Mouse (Mus musculus): ENCODE data around the gene Dhx37.
"Not testable (repeated sequence)": the region's sequence is repeated elsewhere in the genome, so short reads cannot be mapped to it uniquely, and the experiment has no call there.

The Dhx37 gene

GRCm38 (mm10) chr5:125448026-125448425 is 14.1 kb upstream of the Dhx37 start:
- DNase-seq = no peak

GRCm38 (mm10) chr5:125446344-125446743 is 12.4 kb upstream of the Dhx37 start:
- DNase-seq = no peak

GRCm38 (mm10) chr5:125444554-125444953 is 10.6 kb upstream of the Dhx37 start:
- DNase-seq = no peak

- no peak for DNase-seq
Measured at GRCm38 (mm10) chr5:125443915-125444314, 10.0 kb upstream of the Dhx37 start.

- DNase-seq = no peak
Measured at GRCm38 (mm10) chr5:125443335-125443734, 9.4 kb upstream of the Dhx37 start.

GRCm38 (mm10) chr5:125442136-125442995 is 8.4 kb upstream of the Dhx37 start:
- peak; percentile 36 for DNase-seq

- peak; percentile 82 for DNase-seq
Measured at GRCm38 (mm10) chr5:125441234-125442114, 7.6 kb upstream of the Dhx37 start, which contains the start of gene Bri3bp. Bri3bp (plus strand) TSS chr5:125441568.

- no peak for DNase-seq
Measured at GRCm38 (mm10) chr5:125440583-125441233, 6.8 kb upstream of the Dhx37 start.

GRCm38 (mm10) chr5:125434347-125434746 is 426 bp upstream of the Dhx37 start:
- DNase-seq = peak; percentile 49

GRCm38 (mm10) chr5:125432324-125432723 is 1.6 kb downstream of the Dhx37 start:
- DNase-seq = not testable (repeated sequence)

- DNase-seq = no peak
Measured at GRCm38 (mm10) chr5:125426343-125426742, 7.6 kb downstream of the Dhx37 start.

- DNase-seq = no peak
Measured at GRCm38 (mm10) chr5:125425698-125426276, 8.1 kb downstream of the Dhx37 start.

GRCm38 (mm10) chr5:125419124-125419523 is 14.8 kb downstream of the Dhx37 start:
- no peak for DNase-seq

GRCm38 (mm10) chr5:125418636-125419035 is 15.3 kb downstream of the Dhx37 start:
- no peak for DNase-seq

GRCm38 (mm10) chr5:125416183-125416582 is 17.7 kb downstream of the Dhx37 start:
- DNase-seq = no peak

- no peak for DNase-seq
Measured at GRCm38 (mm10) chr5:125413763-125414162, 20.2 kb downstream of the Dhx37 start.

GRCm38 (mm10) chr5:125412536-125412935 is 21.4 kb downstream of the Dhx37 start:
- not testable (repeated sequence) for DNase-seq

- DNase-seq = peak; percentile 94
Measured at GRCm38 (mm10) chr5:125411972-125412530, 21.9 kb downstream of the Dhx37 start.

- DNase-seq = peak; percentile 47
Measured at GRCm38 (mm10) chr5:125409348-125410090, 24.4 kb downstream of the Dhx37 start.

- DNase-seq = peak; percentile 92
Measured at GRCm38 (mm10) chr5:125408842-125409241, 25.1 kb downstream of the Dhx37 start.

- DNase-seq = no peak
Measured at GRCm38 (mm10) chr5:125407910-125408575, 25.9 kb downstream of the Dhx37 start.

Data from thymus, postnatal 4 days (tissue).